Mouse (Mus musculus): ENCODE measurements around the gene Amot.

The Amot gene

DNA sequence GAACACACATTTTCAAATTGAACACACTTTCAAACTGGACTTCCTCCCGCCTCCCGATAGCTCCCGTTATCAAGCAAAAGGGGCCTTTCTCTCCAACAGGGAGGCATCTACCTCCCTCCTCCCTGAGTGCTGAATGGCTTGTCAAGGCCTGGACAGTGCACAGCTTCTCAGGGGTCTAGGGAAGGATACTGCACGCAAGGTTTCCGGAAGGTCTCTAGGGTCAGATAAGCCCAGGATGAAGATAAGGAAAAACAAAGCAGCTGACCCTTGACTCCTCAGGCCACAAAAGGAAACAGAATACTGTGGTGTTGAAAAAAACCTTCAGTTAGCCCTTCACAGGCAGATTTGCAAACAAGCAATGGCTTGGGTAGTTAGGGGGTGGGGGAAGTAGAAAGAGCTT lies 22.6 kb downstream of the Amot start:
- in situ Hi-C loops (cut with MboI, MseI) = no loop called here

DNA sequence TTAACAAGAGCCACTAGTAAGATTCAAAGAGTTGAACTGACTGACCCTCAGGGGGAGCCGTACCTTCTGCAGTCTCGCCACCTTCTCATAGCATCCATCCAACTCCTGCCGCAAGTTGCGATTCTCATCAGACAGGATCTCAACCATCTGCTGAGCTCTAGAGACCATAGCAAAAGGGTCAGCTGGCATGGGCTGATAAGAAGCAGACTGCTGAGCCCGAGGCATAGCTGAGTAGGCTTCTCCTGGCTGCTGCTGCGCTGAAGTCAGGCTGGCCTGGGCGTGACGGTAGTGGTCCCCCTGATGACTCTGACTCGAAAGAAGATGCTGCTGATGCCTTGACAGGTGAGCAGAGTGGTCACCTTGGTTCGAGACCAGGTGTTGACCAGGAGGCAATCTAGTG lies 25.0 kb downstream of the Amot start:
- in situ Hi-C loops (cut with MboI, MseI) = no loop called here

DNA sequence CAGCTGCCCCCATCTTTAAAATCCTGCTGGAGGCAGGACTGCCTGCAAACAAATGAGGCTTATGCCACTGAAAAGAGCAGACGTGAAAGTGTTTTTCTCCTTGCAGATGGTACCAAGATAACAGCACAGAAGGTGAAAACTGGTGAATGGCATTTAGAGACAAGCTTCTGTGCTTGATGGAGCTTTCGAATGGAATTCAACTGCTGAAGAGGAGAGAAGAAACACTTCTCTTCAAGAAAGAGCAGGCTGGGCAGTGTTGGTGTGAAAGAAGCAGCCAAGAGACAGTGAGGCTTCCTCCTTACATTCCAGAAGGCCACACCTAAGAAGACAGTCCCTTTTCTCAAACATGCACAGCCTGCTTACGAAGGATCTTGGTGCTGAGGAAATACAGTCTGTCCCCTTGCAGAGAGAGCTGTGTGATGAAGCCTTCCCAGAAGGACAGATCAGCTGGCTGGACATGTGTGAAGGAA lies 27.2 kb downstream of the Amot start:
- in situ Hi-C loops (cut with MboI, MseI) = no loop called here

DNA sequence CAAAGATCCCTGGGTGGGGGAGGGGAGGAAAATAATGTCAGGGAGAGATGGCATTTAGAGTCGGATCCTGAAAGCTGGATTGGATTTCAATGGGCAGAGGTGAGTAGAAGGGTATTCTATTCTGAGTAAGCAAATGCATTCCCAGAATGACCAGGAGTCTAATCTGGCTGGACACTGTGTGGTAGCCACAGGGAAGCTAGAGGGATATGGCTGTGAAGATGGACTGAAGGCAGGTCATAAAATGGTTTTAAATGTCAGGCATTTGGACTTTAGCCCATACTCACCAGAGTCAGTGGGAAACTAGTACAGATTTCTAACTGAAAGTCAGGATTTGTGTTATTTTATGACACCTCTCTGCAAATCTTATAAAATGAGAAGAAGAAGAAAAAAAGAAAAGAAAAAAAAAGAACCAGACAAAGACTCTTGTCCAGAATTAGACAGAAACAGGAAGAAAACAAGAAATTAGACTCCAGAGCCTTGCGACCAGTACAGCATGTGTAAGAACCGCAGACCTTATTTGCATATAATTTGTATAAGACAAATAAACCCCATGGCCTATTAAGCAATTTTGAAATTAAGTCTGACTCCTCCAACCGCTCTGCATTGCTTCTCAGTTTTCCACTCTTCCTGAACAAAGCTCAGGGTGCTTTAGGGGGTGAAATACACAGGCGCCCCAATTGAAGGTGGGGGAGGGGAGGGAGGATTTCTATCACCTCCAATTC lies 27.8 kb downstream of the Amot start:
- in situ Hi-C loops (cut with MboI, MseI) = no loop called here

DNA sequence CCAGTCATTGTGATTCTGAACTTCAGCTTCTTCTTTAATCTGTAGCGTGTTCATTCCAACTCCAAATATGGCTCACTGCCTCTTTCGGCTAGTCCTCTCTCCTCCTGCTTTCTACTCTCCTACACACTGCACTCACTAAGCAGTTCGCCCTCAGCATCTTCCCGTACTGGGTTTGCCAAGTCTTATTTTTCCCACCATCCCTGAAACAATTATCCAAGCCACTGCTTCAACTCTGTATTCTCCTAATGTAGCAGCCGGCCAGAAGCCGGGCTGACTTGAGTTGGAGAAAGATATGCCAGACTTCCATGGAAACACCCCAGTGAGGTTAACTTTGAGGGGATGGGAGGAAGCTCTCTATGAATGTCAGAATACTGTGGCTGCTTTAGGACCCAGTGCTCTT lies 36.7 kb downstream of the Amot start:
- in situ Hi-C loops (cut with MboI, MseI) = no loop called here

DNA sequence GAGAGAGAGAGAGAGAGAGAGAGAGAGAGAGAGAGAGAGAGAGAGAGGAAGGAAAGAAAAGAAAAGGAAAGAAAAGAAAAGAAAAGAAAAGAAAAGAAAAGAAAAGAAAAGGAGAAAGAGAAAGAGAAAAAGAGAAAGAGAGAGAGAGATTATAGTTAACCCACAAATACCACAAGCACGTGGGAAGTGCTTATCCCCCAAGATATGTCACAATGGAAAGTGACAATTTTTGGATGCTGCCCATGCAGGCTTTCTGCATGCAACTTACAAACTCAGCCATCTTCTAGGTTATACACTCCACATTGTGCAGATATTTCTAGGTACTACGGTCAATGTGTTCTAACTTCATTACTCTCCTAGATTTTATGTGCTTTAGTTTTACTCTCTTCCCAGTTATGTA lies 41.5 kb downstream of the Amot start:
- in situ Hi-C loops (cut with MboI, MseI) = no loop called here

DNA sequence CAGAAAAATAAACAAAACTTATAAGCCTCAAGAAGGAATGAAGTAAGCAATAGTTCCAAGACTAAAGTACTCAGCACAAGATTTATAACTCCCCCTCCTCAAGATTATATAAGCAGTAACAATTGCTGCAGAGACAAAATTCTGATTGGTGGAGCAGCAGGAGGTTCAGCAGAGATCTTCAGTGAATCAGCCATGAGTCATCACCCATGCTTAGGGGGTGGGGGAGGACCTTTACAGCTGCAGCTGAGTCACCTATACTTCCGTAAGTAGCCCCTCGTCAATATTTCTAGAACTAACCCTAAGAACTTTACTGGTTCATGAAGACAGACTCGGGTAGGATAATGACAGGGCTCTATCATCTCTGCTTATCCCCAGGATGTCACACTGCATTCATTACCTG lies 43.6 kb downstream of the Amot start:
- in situ Hi-C loops (cut with MboI, MseI) = no loop called here

DNA sequence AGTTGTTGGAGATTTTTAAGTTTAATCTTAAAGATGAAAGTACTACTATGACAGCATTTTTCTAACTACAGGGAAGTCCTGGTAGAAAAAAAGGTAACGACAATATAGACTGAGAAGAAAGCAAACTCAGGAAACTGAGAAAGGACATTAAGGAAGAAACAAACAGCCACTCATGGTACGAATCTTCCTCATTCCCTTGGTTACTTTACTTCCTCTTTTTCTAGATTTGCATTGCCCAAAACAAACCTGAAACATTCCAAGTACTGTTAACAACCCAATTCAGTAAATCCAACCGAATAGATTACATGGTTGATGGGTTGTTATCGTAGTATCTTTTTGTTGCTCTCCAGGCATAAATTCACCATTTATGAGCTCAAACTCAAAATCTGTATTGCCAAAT lies 48.7 kb downstream of the Amot start:
- in situ Hi-C loops (cut with MboI, MseI) = no loop called here

DNA sequence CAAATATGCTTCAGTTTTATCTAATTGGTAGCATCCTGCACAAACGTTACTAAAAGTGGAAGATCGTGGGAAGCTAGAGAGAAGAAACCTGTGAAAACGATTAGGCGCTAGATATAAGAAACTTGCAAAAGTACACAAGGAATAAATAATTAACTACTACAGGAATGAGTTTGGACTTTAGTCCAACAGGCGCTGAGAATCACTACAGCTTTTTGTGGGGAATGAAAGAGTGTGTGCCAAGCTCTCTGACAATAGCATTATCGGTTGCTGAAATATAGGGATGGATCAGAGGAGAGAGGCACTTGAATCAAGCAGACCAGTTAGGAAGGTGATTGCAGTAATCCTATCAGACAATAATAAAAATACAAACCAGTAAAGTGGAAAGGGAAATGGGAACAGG lies 49.4 kb downstream of the Amot start:
- in situ Hi-C loops (cut with MboI, MseI) = no loop called here

DNA sequence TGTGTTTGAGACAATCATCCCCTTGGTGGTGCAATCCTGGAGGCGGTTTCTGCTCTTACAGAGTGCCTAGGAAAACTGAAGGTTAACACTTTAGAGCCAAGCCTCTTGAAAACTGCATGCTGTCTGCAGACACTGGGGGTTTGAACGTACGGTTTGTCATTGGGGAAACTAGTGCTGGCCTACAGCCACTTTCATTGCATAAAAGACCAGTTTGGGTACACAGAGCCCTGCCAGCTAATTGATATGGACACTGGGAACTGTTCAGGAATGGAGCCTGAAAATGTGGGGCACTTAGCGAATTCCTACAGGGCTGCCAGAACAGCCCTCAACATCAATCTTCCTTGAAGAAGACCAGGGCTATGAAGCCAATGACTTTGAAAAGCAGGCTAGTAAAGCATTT lies 50.2 kb downstream of the Amot start:
- in situ Hi-C loops (cut with MboI, MseI) = no loop called here

DNA sequence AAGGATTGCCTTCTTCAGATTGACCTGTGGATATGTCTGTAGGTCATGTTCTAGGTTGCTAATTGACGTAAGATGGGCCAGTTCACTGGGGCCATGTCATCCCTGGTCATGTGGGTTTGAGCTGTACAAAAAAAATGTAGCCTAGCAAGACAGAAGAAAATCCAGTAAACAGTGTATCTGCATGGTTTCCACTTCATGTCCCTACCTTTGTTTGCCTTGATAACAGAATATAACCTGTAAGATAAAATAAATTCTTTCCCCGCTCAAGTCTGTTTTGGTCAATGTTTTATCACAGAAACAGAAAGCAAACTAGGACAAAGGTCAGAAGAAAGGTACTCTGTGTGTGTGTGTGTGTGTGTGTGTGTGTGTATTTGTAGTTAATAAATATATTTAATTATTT lies 63.5 kb downstream of the Amot start:
- in situ Hi-C loops (cut with MboI, MseI) = no loop called here

DNA sequence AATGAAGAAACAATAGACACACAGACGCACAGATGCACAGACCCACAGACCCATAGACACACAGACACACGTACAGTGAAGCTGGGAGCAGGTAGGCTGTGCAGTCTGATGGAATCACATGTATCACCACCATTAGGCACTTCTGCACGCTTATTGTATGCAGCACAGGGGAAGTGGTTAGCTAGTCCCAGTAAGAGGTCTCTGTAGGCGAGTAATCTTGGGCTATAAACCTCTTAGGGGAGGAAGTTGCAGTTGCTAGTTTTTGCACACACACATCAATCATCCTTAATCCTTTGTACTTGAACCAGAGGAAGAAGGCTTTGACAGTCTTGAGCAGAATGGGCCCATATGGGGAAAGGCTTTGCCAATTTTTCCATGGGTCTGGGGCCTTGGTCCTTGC lies 71.3 kb downstream of the Amot start:
- in situ Hi-C loops (cut with MboI, MseI) = no loop called here

DNA sequence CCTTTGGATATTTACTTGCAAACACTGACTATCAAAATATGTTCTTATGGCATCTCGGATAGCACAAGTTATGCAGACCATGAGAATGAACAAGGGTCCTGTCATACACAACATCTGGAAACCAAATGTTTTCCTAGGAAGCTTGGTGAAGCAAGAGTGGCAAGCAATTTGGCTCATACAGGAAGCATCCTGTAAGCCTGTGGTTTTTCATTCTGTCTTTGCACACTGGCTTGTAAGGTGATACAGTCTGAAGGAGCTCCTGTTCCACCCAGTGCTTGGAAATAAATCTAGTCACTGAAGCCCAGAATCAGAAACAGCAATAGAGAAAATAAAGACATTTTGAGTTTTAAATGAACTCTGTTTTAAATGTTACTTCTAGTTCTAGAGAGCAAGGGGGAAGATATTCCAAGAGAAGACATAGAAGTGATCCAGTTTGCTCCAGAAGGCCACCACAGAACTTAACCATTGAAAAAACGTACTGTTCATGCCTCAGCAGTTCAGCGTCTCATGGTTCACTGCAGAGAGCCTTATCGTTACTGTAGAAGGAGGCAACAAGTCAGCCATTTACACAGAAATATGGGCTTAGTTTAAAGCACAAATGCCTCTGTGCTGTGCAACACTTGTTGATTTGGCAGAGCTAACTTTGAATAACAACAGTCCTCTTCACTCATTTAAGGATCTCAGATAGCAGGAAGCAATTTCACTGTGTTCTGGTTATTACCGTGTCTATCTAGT lies 74.0 kb downstream of the Amot start:
- in situ Hi-C loops (cut with MboI, MseI) = no loop called here

DNA sequence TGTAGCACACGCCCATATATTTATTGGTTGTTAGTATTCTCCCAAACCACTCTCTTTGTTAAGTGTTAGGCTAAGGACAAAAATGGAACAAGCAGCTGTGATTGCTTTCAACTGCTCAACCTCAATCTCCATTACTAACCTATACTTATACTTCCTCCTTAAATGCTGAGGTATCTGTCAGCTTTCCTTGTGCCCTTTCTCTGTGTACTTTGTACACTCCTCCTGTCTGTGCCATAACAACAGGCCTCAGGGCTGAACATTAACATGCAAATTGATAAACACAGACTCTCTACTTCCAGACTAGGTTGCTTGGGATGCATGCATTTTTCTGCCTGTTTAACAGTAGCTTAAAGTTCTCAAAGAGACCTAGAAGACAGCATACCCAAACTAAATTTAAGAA lies 76.2 kb downstream of the Amot start:
- in situ Hi-C loops (cut with MboI, MseI) = no loop called here

DNA sequence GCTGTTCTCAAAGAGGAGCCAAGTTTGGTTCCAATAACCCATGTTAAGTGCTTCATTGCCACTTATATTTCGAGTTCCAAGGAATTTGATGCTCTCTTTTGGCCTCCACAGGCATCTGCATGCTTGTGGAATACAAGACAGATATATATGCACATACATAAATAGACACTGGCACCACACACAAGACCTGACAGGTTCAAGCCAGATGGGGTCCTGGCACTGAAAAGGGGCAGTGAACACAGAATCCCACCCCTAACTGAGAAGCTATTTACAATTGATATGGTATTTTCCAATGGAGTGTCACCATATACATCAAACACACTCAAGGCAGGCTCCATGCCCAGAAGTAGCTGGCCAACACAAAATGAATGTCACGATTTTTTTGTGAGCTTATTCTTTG lies 81.0 kb downstream of the Amot start:
- in situ Hi-C loops (cut with MboI, MseI) = no loop called here

DNA sequence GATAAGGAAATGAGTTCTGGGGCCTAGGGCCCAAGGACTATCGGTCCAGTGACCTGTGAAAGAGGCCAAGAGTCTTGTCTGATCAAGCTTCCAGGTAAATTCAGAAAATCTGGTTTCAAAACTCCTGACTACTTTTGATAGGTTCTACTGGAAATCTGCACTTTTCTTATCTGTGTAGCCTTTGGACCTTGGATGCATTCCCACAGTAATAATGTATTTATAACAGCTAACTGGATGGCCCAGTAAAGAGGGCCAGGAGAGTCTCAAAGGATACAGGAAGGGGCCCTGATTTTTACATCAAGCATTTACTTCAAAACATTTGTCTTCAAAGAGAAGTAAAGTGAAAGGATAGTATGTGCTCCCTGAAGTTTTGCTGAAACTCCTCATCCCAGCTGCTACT lies 90.7 kb downstream of the Amot start:
- in situ Hi-C loops (cut with MboI, MseI) = no loop called here

DNA sequence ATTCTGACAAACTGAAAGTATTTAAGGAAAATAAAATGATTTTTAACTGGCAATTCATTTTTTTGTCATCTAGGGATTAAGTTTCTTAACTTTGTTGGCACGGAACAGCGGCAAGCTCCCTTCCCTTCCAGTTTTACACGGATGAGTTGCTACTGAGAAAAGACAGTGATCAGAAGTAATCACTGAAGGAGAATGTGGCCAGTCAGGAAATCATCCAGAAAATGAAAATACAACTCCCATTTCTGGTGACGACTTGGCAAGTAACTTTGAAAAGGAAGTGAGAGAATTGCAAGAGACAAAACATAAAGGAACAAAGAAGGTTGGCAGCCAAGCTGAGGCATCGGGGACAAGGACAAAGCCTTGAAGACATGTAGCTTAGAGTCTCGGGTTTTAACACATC lies 93.6 kb downstream of the Amot start:
- in situ Hi-C loops (cut with MboI, MseI) = no loop called here

DNA sequence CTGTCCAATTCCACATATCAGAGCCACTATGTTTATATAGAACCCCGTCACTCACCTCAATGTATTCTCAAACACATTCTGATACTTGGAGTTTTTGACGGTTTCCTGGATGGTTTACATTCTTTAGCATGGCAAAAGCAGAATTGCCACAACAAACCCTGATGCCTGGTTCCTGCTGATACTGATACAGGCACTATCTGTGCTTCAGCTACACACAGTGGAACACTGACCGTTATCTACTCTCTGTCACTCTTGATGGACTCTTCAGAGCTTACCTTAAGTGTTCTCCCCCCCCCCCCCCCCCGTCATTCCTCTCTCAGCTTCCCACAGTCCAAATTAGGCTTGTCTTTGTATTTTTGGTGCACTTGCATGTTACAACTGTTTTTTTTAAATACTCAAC lies 98.9 kb downstream of the Amot start:
- in situ Hi-C loops (cut with MboI, MseI) = no loop called here

DNA sequence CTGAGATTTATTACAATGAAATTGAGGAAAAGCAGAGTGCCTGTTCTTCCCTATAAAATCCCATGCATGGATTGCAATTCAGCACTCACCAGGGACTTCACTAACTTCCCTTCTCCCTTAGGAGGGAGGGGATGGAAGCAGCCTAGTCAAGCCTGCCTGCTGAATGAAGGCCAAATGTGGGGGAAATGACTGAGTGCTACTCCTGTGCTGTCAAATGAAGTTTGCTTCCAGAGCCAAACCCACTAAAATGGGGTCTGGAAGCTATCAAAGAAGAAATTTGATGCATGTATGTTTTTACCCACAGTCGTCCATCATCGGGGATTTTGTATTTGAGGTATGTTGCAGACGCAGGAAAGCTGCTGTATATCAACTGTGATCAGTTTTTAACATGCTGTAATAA lies 103.1 kb downstream of the Amot start:
- in situ Hi-C loops (cut with MboI, MseI) = no loop called here

DNA sequence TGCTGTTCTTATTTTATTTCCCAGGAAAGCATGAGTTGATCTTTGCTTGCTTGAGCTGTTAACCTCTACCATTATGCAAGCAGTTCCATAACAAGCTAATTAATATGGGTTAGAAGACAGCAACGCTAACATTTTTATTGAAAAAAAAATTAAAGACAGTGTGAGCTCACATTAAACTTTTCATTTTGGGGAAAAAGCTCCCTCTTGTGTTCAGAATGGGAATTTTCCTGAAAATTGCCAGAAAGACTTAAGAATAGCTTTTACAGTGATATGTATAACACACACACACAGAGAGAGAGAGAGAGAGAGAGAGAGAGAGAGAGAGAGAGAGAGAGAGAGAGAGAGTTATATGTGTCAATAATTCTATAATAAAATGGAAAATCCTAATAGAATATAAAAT lies 105.7 kb downstream of the Amot start:
- in situ Hi-C loops (cut with MboI, MseI) = loop anchor here in 1 of 2 experiments (10.0 kb wide), 1 partner anchor 994 kb away; no protein-coding TSS in a partner anchor

Data from T-helper 17 cell (primary cell).